ENCODE assay signal across 13 mouse cellular contexts in genomic region chr17:12832231-12832630, GRCm38 (mm10). TPM values are rescaled to one million over a fixed set of nuclear protein-coding genes. Genes with fewer than 3 reads are reported as not detected.
A peak's percentile ranks its signal among the peaks of the same experiment; 100 is the strongest.
DNase-seq lines count a peak whose midpoint lies in the region; ATAC-seq and TF ChIP-seq lines count a peak whose summit lies in the region.
"Had no signal": no experiment of that assay in that cellular context is flagged by ENCODE, and none has a peak within 500 bp of the region (broad histone marks: within the 10 kb centered on the region; RNA-seq: fewer than 3 reads in every experiment).

No protein-coding gene starts in this region.

- WGBS in heart, adult 2 months: 20% methylated on average over 3 of the region's 3 CpGs
- 88% methylated on average over 3 of the region's 3 CpGs for WGBS in heart, embryonic 10.5 days
- 85% methylated on average over 3 of the region's 3 CpGs for WGBS in midbrain, embryonic 15.5 days

- intact Hi-C loops in heart, adult 2 months (cut with DNase I): no loop called here

- DNase-seq in heart, adult 2 months: peak; percentile 55 to 78
- DNase-seq in heart, embryonic 10.5 days (ENCODE audit: low spot score): no peak
- DNase-seq in adrenal gland, adult 2 months: peak; percentile 92
- DNase-seq in cerebellum, postnatal 25 days: peak; percentile 73 to 80
- peak; percentile 45 for DNase-seq in lung, postnatal 10 days
- no peak for DNase-seq in testis, postnatal 10 days (ENCODE audit: low spot score)
- no peak for DNase-seq in right cerebral cortex, adult 2 months (ENCODE audit: low spot score in 2 of 2)

- H3K4me3 ChIP-seq in heart, adult 2 months: no peak overlapping the region
- no peak overlapping the region for H3K4me3 ChIP-seq in heart, embryonic 10.5 days
- H3K4me3 ChIP-seq in midbrain, embryonic 15.5 days: no peak overlapping the region
- H3K4me3 ChIP-seq: forebrain, embryonic 10.5 days; intestine, embryonic 15.5 days; lung, embryonic 15.5 days; neural tube, embryonic 13.5 days had no signal

- H3K4me2 ChIP-seq in midbrain, embryonic 15.5 days: no peak overlapping the region
- H3K4me2 ChIP-seq: intestine, embryonic 15.5 days; lung, embryonic 15.5 days; neural tube, embryonic 13.5 days had no signal

- no peaks in the 10 kb centered on the region for H3K27me3 ChIP-seq in heart, adult 2 months (ENCODE audit: control insufficient read depth, insufficient read depth, low read length)
- no peaks in the 10 kb centered on the region for H3K27me3 ChIP-seq in heart, embryonic 10.5 days (ENCODE audit: insufficient read depth, poor library complexity, severe bottlenecking)
- H3K27me3 ChIP-seq in midbrain, embryonic 15.5 days (replicated peaks): no peaks in the 10 kb centered on the region
- H3K27me3 ChIP-seq: intestine, embryonic 15.5 days; lung, embryonic 15.5 days; neural tube, embryonic 13.5 days had no signal

- TF ChIP-seq CTCF in heart, adult 2 months (IDR thresholded peaks at IDR 0.05): peak; percentile 47

- no peak for TF ChIP-seq POLR2A in heart, adult 2 months (IDR thresholded peaks at IDR 0.05; ENCODE audit: insufficient read depth, low read depth, low read length)

- H3K9ac ChIP-seq in heart, adult 2 months (ENCODE audit: low read depth, low read length): no peak overlapping the region
- H3K9ac ChIP-seq in midbrain, embryonic 15.5 days: no peak overlapping the region
- H3K9ac ChIP-seq: intestine, embryonic 15.5 days; lung, embryonic 15.5 days; neural tube, embryonic 13.5 days had no signal

- H3K4me1 ChIP-seq in heart, adult 2 months (ENCODE audit: control insufficient read depth, insufficient read depth, low read length): peaks cover 2% of the 10 kb centered on the region; the same call in 1 of the 2 replicates
- H3K4me1 ChIP-seq in heart, embryonic 10.5 days: no peaks in the 10 kb centered on the region
- no peaks in the 10 kb centered on the region for H3K4me1 ChIP-seq in midbrain, embryonic 15.5 days
- H3K4me1 ChIP-seq: forebrain, embryonic 10.5 days; intestine, embryonic 15.5 days; neural tube, embryonic 13.5 days had no signal

- H3K79me2 ChIP-seq in heart, adult 2 months (replicated peaks; ENCODE audit: control insufficient read depth, insufficient read depth, low read length): no peaks in the 10 kb centered on the region

- ATAC-seq in midbrain, embryonic 15.5 days (replicated peaks): no peak

- H3K9me3 ChIP-seq in heart, embryonic 10.5 days: no peaks in the 10 kb centered on the region
- H3K9me3 ChIP-seq in midbrain, embryonic 15.5 days: no peaks in the 10 kb centered on the region
- H3K9me3 ChIP-seq: forebrain, embryonic 10.5 days; intestine, embryonic 15.5 days; lung, embryonic 15.5 days had no signal

- TF ChIP-seq EP300 in heart, adult 2 months (IDR thresholded peaks at IDR 0.05; ENCODE audit: insufficient read depth, low read depth, low read length): peak; percentile 62; the same call in 1 of the 2 replicates

- no peaks in the 10 kb centered on the region for H3K36me3 ChIP-seq in heart, adult 2 months (ENCODE audit: control insufficient read depth, insufficient read depth, low read length)
- no peaks in the 10 kb centered on the region for H3K36me3 ChIP-seq in heart, embryonic 10.5 days
- no peaks in the 10 kb centered on the region for H3K36me3 ChIP-seq in midbrain, embryonic 15.5 days (replicated peaks)
- H3K36me3 ChIP-seq: forebrain, embryonic 10.5 days; intestine, embryonic 15.5 days; lung, embryonic 15.5 days; neural tube, embryonic 13.5 days had no signal

- H3K27ac ChIP-seq in heart, adult 2 months: peak overlapping the region; percentile 84
- H3K27ac ChIP-seq in heart, embryonic 10.5 days: no peak overlapping the region
- H3K27ac ChIP-seq in midbrain, embryonic 15.5 days: no peak overlapping the region
- H3K27ac ChIP-seq: forebrain, embryonic 10.5 days; intestine, embryonic 15.5 days; lung, embryonic 15.5 days; neural tube, embryonic 13.5 days had no signal

RNA-seq across cellular contexts. Expression of gene Mas1, which starts 35.7 kb away (rescaled TPM):
- 1 to 10 TPM in 1 of 2 experiments, under 1 TPM in 1; 0.68 to 1.6 TPM for total RNA-seq in heart, adult 2 months (2021)
- 1.0 and 4.6 TPM in 2 replicates for polyA plus RNA-seq in heart, adult 2 months (2012; rRNA removed)
- polyA plus RNA-seq in heart, embryonic 10.5 days (2016; fragmentation: Nextera tagmentation; extraction: Ambion mirVana): 0.30 and 0.36 TPM in 2 replicates
- total RNA-seq in adrenal gland, adult 2 months (2021): not detected
- not detected in 2 replicates for polyA plus RNA-seq in adrenal gland, adult 2 months (2012; rRNA removed)
- polyA plus RNA-seq in midbrain, embryonic 15.5 days (2015; fragmentation: Nextera tagmentation; extraction: Ambion mirVana): 0.13 TPM in 1 of 2 replicates, not detected in the other

RNA-seq across cellular contexts. Expression of gene Mrgprh, which starts 43.6 kb away (rescaled TPM):
- 1 to 10 TPM; 5.6 to 5.7 TPM for total RNA-seq in heart, adult 2 months (2021)
- polyA plus RNA-seq in heart, adult 2 months (2012; rRNA removed): 9.2 and 17.1 TPM in 2 replicates
- polyA plus RNA-seq in heart, embryonic 10.5 days (2016; fragmentation: Nextera tagmentation; extraction: Ambion mirVana): 0.07 TPM in 1 of 2 replicates, not detected in the other
- total RNA-seq in adrenal gland, adult 2 months (2021): under 1 TPM in 1 of 2 experiments, not detected in 1; 0.21 TPM
- 0.11 TPM in 1 of 2 replicates, not detected in the other for polyA plus RNA-seq in adrenal gland, adult 2 months (2012; rRNA removed)
- polyA plus RNA-seq in midbrain, embryonic 15.5 days (2015; fragmentation: Nextera tagmentation; extraction: Ambion mirVana): not detected in 2 replicates
- polyA plus RNA-seq: forebrain, embryonic 10.5 days; intestine, embryonic 15.5 days; lung, embryonic 15.5 days; neural tube, embryonic 13.5 days; stomach, embryonic 14.5 days had no signal

Comparison
In these comparisons a context has a peak if more than half of its experiments do, and no peak if none do; other contexts are left out.
1. DNase-seq: peak in heart, adult 2 months (2 of 2), adrenal gland, adult 2 months (single experiment), cerebellum, postnatal 25 days (2 of 2) and lung, postnatal 10 days (single experiment); none in heart, embryonic 10.5 days (single experiment), testis, postnatal 10 days (single experiment) and right cerebral cortex, adult 2 months (0 of 2).